Mouse (Mus musculus) urinary bladder, postnatal 10 days (tissue): ENCODE measurements around the gene Spata31d1a.

Experiments
- DNase-seq: peaks from one replicate; pipeline ENCODE4 v3.0.0; 2022; ENCODE audit warnings: low spot score

The Spata31d1a gene

GRCm38 (mm10) chr13:59667763-59668162 is 42.4 kb downstream of the Spata31d1a start:
- no peak for DNase-seq

GRCm38 (mm10) chr13:59663939-59664712 is 46.0 kb downstream of the Spata31d1a start:
- DNase-seq: no peak

GRCm38 (mm10) chr13:59661966-59662365 is 48.2 kb downstream of the Spata31d1a start:
- DNase-seq: no peak

- DNase-seq: no peak
Measured at GRCm38 (mm10) chr13:59661387-59661786, 48.7 kb downstream of the Spata31d1a start.

GRCm38 (mm10) chr13:59660371-59660770 is 49.8 kb downstream of the Spata31d1a start:
- no peak for DNase-seq

- no peak for DNase-seq
Measured at GRCm38 (mm10) chr13:59657781-59658180, 52.3 kb downstream of the Spata31d1a start.

GRCm38 (mm10) chr13:59656975-59657388 is 53.1 kb downstream of the Spata31d1a start:
- no peak for DNase-seq

GRCm38 (mm10) chr13:59656316-59656832 is 53.8 kb downstream of the Spata31d1a start:
- DNase-seq: no peak

GRCm38 (mm10) chr13:59655718-59656315 is 54.3 kb downstream of the Spata31d1a start:
- no peak for DNase-seq

GRCm38 (mm10) chr13:59654465-59654864 is 55.7 kb downstream of the Spata31d1a start:
- no peak for DNase-seq

GRCm38 (mm10) chr13:59653136-59653535 is 57.0 kb downstream of the Spata31d1a start:
- no peak for DNase-seq

GRCm38 (mm10) chr13:59652651-59653050 is 57.5 kb downstream of the Spata31d1a start:
- no peak for DNase-seq
